Mouse (Mus musculus): ENCODE results near the gene Hoxc6. TPM values are rescaled to one million over a fixed set of nuclear protein-coding genes. Genes with fewer than 3 reads are reported as not detected.

Gene Hoxc6
- polyA plus RNA-seq, 1 experiment from 2014 or later: not detected

DNA sequence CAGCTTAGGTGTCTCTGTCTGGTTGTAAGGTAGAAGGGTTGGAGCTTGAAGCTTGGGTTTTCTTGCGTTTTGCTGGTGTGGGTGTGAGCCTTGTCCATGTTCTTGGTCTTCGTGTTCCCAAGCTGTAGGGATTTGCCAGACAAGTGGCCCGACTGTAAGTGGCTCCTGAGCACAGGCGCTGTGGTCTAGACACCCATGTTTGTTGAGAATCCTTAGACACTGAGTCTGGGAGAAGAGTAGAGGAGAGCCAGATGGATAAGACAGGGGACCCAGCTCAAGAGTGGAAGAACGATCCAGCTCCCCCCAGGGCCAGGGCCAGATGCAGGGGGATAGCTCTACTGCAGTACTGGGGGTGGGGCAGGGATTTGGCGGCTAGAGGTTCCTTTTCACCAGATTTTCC, 25.3 kb upstream of the Hoxc6 start:
- no peaks in the 10 kb centered on the region for H3K4me1 ChIP-seq
- no peak overlapping the region for H3K4me2 ChIP-seq
- no peak for ATAC-seq (ENCODE audit: low FRiP score)
- H3K4me3 ChIP-seq (replicated peaks): no peak overlapping the region
- H3K27ac ChIP-seq: no peak overlapping the region
- no peaks in the 10 kb centered on the region for H3K36me3 ChIP-seq (replicated peaks)
- peaks cover 100% of the 10 kb centered on the region for H3K27me3 ChIP-seq
- 1% methylated on average over 6 of the region's 6 CpGs for WGBS
- H3K9ac ChIP-seq: no peak overlapping the region
- no peaks in the 10 kb centered on the region for H3K9me3 ChIP-seq

DNA sequence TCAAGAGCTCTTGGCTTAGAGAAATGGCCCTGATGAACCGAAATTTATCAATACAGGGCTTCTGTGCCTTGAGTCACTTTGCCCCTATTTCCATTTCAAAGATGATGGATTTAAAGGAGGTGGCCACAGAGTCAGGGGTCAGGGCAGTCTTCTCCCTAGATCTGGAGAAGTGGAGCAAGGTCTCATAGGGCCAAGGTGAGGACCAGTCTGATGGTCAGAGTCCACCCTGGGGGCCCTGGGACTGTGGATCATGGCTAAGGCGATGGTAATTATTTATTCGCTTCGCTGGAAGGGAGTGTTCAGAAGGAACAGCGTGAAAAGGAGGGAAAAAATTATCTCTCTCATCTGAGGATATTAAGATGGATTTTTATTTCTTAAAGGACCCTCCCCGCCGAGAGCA, 23.0 kb upstream of the Hoxc6 start:
- H3K4me2 ChIP-seq: no peak overlapping the region
- 4% methylated on average over 7 of the region's 7 CpGs for WGBS

DNA sequence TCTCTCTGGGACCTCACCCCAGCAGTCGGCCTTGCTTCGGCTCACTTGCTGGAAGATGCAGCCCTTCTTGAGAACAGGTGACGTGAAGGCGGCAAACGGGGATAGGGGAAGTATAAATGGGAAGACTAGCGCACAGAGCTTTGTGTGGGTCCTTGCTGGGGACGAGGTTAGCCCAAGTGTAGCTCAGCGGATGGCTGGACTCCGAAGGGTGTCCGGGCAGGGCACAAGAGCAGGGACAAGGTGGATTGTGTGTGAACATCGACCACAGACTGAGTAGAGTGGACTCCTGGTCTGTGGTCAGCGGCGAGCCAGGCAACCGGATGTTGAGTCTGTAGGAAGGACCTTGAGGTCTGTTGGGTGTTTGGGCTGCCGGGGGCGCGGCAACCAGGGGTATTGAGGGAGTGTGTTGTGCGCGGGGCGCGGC, 22.4 kb upstream of the Hoxc6 start:
- WGBS: under 1% methylated on average over 21 of the region's 21 CpGs
- Histone ChIP-seq H3K4me3 (replicated peaks) (no peak overlapping the region), H3K27me3 (peaks cover 100% of the 10 kb centered on the region), H3K27ac (no peak overlapping the region), H3K9me3 (no peaks in the 10 kb centered on the region), H3K4me2 (no peak overlapping the region), H3K4me1 (no peaks in the 10 kb centered on the region), H3K36me3 (replicated peaks) (no peaks in the 10 kb centered on the region), H3K9ac (no peak overlapping the region)
- no peak for ATAC-seq (ENCODE audit: low FRiP score)

More for the DNA sequence above, 23.0 kb upstream of the Hoxc6 start:
- peaks cover 100% of the 10 kb centered on the region for H3K27me3 ChIP-seq
- no peak overlapping the region for H3K9ac ChIP-seq
- H3K27ac ChIP-seq: no peak overlapping the region
- ATAC-seq (ENCODE audit: low FRiP score): no peak
- no peaks in the 10 kb centered on the region for H3K4me1 ChIP-seq
- H3K4me3 ChIP-seq (replicated peaks): no peak overlapping the region
- no peaks in the 10 kb centered on the region for H3K36me3 ChIP-seq (replicated peaks)
- H3K9me3 ChIP-seq: no peaks in the 10 kb centered on the region

DNA sequence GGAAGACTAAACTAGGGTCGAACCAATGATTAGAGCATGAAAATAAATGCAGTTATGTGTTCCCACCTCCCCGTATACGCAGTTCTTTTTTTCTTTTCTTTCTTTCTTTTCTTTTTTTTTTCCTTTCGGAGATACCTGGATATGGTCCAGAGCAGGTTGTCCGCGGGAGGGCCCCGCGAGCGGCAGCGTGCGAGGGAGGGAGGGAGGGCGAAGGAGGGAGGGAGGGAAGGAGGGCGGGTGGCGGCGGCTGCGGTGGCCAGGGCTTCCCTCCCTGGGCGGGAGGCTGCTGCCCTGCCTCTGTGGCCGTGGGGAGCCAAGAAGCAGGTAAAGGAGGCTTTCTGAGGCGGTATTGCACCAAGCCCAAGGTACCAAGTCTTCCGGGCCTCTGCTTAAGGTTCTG, 21.9 kb upstream of the Hoxc6 start, which contains the start of gene Hoxc9:
Gene Hoxc9, plus strand, starts transcription at position 269 of the 400 bp plus-strand sequence.
- Histone ChIP-seq H3K4me2 (no peak within 1 kb of the TSS), H3K9ac (no peak within 1 kb of the TSS), H3K4me1 (no peaks in the 10 kb centered on the region), H3K36me3 (replicated peaks) (no peaks in the 10 kb centered on the region), H3K27ac (no peak within 1 kb of the TSS), H3K4me3 (replicated peaks) (no peak within 1 kb of the TSS), H3K9me3 (no peaks in the 10 kb centered on the region), H3K27me3 (peaks cover 100% of the 10 kb centered on the region)
- 1% methylated on average over 13 of the region's 20 CpGs for WGBS
- no peak for ATAC-seq (ENCODE audit: low FRiP score)

DNA sequence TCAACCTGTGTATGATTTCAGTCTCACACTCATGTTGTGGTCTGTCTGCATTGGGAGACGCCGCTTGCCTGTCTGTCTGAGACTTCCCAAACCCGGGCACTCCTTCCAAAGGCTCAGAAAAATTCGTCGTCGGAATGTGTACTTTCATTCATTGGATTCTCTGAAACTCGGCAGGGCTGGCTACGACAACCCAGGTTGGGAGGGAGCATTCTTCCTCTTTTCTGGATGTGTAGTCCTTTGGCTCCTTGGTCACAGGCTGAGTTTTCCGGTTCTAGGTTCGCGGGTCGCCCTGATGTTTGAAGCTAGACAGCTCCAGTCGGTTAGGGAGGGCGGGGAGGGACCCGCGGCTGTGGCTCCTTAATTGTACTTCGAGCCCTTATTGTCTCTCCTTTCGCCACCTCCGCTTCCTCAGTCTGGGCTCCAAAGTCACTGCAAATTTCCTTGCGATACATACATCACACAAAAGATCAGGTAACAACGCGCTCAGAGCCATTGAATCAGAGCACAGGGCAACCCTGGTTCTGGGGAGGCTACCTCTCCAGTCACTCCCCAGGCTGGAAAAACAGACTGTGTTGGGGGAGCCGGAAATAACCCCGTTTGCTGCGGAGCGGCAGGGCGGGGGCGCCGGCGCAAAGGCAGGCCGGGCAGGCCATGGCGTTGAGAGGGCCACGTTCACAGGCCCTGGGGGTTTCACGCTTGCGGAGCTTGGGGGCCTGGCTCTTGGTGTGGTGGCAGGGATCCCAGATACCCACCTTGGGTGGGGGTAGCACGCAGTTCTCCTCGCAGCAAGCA, 21.2 kb upstream of the Hoxc6 start:
- H3K4me1 ChIP-seq: peaks cover 5% of the 10 kb centered on the region
- no peak for ATAC-seq (ENCODE audit: low FRiP score)
- H3K36me3 ChIP-seq (replicated peaks): no peaks in the 10 kb centered on the region
- no peak overlapping the region for H3K4me3 ChIP-seq (replicated peaks)
- H3K9ac ChIP-seq: no peak overlapping the region
- no peak overlapping the region for H3K27ac ChIP-seq
- peaks cover 100% of the 10 kb centered on the region for H3K27me3 ChIP-seq
- under 1% methylated on average over 37 of the region's 37 CpGs for WGBS
- H3K4me2 ChIP-seq: no peak overlapping the region
- H3K9me3 ChIP-seq: no peaks in the 10 kb centered on the region

DNA sequence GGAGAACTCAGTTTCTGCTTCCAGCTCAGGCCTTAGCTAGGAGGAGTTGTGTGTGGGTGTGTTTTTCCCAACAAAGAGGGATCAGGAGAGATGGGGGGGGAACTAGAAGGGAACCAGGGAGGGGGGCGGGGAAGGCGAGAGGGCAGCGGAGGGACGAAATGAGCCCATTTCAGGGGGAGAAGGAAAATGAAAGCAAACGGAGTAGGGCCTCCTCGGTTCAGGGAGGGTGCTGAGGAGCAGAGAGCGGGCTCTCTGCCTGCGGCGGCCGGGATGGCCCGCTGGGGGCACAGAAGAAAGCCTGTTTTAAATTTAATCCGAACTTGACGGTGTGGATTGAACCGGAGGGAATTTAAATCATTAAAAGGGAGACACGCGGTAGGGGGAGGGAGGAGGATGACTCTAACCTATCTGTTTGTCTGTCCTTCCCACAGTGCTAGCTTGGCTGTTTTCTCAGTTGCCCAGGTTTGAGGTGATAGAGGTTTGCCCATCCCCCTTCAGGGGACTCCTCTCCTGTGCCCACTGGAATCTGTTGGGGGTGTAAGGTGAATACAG, 20.6 kb upstream of the Hoxc6 start:
- Histone ChIP-seq H3K9me3 (no peaks in the 10 kb centered on the region), H3K27me3 (peaks cover 100% of the 10 kb centered on the region), H3K4me3 (replicated peaks) (no peak overlapping the region), H3K4me2 (no peak overlapping the region), H3K9ac (no peak overlapping the region), H3K4me1 (peaks cover 8% of the 10 kb centered on the region), H3K27ac (no peak overlapping the region), H3K36me3 (replicated peaks) (no peaks in the 10 kb centered on the region)
- WGBS: 1% methylated on average over 16 of the region's 16 CpGs
- no peak for ATAC-seq (ENCODE audit: low FRiP score)

DNA sequence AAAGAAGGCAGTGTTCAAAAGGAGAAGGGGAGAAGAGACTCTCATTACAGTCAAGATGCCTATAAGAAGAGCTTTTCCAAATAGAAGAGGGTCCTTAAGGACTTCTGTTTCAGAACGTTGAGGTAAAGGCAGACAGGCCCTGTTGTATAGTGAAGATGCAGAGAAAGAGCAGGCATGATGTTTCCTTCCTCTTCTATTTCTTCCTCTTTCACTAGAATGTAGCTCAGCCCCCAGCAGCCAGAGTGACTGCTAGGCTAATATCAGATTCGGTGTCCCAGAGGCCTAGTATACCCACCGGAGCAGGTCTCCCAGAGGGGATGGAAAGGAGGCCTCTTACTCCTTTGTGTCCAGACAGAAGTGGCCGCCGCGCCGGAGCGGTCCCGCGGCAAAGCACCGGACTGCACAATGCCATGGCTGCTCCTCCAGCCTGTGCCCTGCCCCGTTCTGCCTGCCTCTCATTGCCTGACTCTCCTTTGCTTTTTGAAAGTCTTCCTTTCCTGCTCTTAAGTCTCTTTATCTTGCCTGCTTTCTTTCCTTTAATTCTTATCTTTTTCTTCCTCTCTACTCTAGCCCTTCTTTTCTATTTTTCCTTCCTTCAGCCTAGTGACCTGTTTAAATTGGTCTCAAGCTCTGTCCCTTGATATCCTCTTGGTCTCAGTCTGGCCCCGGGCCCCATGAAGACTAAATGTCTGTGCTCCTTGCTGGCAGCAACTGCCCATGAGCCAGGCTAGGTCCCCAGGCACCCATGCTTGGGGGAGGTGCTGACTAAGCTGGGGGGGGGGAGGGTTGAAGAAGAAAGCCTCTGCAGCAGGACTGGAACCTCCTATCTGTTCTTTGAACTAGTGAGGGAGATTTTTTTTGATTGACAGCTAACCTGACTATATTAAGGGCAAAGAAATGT, 19.2 kb upstream of the Hoxc6 start:
- no peaks in the 10 kb centered on the region for H3K9me3 ChIP-seq
- peaks cover 100% of the 10 kb centered on the region for H3K27me3 ChIP-seq
- H3K9ac ChIP-seq: no peak overlapping the region
- no peak overlapping the region for H3K4me2 ChIP-seq
- peaks cover 8% of the 10 kb centered on the region for H3K4me1 ChIP-seq
- no peak overlapping the region for H3K4me3 ChIP-seq (replicated peaks)
- no peaks in the 10 kb centered on the region for H3K36me3 ChIP-seq (replicated peaks)
- 2% methylated on average over 13 of the region's 13 CpGs for WGBS
- ATAC-seq (ENCODE audit: low FRiP score): no peak
- no peak overlapping the region for H3K27ac ChIP-seq

DNA sequence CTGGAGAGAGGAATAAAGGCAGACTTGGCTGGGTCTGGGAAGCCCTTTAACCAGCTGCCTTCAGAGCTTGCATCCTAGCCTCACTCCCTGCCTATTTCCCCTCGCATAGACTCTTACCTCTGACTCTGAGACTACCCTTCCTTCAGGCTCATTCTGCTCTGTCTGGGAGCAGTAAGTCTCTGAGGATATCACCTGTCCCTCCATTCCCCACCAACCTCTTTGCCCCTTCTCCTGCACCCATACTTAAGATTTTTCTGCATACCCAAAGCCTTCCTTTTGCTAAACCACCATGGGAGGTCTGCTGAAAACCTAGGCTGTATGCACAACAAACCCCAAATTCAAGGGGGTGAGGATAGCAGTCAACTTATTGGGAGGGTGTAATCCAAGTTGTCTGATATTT, 18.1 kb upstream of the Hoxc6 start:
- H3K4me1 ChIP-seq: peaks cover 8% of the 10 kb centered on the region
- 0% methylated on average over 1 of the region's 1 CpGs for WGBS
- no peaks in the 10 kb centered on the region for H3K9me3 ChIP-seq
- no peaks in the 10 kb centered on the region for H3K36me3 ChIP-seq (replicated peaks)
- H3K4me2 ChIP-seq: no peak overlapping the region
- peaks cover 100% of the 10 kb centered on the region for H3K27me3 ChIP-seq
- no peak overlapping the region for H3K4me3 ChIP-seq (replicated peaks)
- no peak overlapping the region for H3K27ac ChIP-seq
- ATAC-seq (ENCODE audit: low FRiP score): no peak
- no peak overlapping the region for H3K9ac ChIP-seq

DNA sequence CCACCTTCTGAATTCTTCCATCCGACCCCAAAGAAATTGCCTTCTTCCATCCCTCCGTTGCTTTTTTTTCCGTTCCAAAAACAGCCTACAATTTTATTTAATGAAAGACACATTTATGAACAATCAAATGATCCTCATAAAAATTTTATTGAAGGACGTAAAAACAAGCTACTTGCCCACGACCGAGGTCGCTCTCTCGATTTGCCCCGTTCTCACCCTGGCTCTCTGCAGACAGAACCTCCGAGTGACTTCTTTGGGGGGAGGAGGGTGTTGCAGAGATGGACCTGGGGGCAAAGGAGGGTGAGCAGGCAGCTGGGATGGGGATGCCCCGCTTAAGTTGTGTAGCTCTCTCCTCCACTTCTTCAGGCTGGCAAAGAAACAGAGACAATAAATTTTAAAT, 17.7 kb upstream of the Hoxc6 start:
- Histone ChIP-seq H3K4me1 (peaks cover 8% of the 10 kb centered on the region), H3K27ac (no peak overlapping the region), H3K9me3 (no peaks in the 10 kb centered on the region), H3K4me3 (replicated peaks) (no peak overlapping the region), H3K27me3 (peaks cover 100% of the 10 kb centered on the region), H3K4me2 (no peak overlapping the region), H3K36me3 (replicated peaks) (no peaks in the 10 kb centered on the region), H3K9ac (no peak overlapping the region)
- ATAC-seq (ENCODE audit: low FRiP score): no peak
- 3% methylated on average over 11 of the region's 11 CpGs for WGBS

DNA sequence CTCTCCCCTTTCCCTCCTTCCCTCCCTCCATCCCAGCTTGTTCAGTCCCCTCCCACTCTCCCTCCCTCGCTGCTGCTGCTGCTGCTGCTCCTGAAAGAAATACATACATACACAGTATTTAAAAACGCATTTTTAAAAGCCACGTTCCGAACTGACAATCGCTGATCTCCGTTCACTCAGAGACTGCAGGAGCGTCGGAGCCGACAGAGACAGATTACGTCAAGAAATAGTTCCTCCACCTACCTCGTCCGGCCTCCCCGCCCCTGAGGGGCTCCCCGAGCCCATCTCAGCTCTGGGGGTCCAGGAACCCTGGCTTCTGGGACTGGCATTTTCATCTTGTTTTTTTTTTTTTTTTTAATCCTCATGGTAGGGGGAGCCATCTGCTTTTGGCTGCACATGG, 17.1 kb upstream of the Hoxc6 start:
- H3K4me1 ChIP-seq: peaks cover 8% of the 10 kb centered on the region
- no peak for ATAC-seq (ENCODE audit: low FRiP score)
- no peaks in the 10 kb centered on the region for H3K9me3 ChIP-seq
- under 1% methylated on average over 14 of the region's 14 CpGs for WGBS
- peaks cover 100% of the 10 kb centered on the region for H3K27me3 ChIP-seq
- H3K4me2 ChIP-seq: peak overlapping the region; percentile 30
- H3K9ac ChIP-seq: no peak overlapping the region
- H3K27ac ChIP-seq: no peak overlapping the region
- no peaks in the 10 kb centered on the region for H3K36me3 ChIP-seq (replicated peaks)
- H3K4me3 ChIP-seq (replicated peaks): peak overlapping the region; percentile 27; the same call in 1 of the 2 replicates

DNA sequence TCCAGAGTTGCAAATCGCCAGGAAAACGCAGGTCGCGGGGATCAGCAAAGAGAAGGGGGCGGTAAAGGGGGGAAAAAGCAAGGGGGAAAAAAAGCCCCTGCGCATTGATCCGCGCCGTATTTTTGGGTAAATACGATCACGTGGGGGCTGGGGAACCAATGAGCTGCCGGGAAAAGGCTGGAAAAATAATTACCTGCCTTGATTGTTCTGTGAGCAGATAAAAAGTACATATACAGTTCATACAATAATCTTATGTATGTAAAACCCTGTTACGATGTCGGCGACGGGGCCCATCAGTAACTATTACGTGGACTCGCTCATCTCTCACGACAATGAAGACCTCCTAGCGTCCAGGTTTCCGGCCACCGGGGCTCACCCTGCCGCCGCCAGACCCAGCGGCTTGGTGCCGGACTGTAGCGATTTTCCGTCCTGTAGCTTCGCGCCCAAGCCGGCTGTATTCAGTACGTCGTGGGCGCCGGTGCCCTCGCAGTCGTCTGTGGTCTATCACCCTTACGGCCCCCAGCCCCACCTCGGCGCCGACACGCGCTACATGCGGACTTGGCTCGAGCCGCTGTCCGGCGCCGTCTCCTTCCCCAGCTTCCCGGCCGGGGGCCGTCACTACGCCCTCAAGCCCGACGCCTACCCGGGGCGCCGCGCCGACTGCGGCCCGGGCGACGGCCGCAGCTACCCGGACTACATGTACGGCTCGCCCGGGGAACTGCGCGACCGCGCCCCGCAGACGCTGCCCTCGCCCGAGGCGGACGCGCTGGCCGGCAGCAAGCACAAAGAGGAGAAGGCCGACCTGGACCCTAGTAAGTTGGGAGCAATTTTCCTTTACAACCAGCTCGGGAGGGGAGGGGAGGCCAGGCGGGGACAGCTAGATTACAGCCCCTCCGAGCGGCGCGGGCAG, 16.4 kb upstream of the Hoxc6 start:
- no peak overlapping the region for H3K27ac ChIP-seq
- H3K4me3 ChIP-seq (replicated peaks): peak overlapping the region; percentile 27
- H3K4me1 ChIP-seq: peaks cover 8% of the 10 kb centered on the region
- H3K9ac ChIP-seq: no peak overlapping the region
- H3K27me3 ChIP-seq: peaks cover 100% of the 10 kb centered on the region
- no peak for ATAC-seq (ENCODE audit: low FRiP score)
- no peaks in the 10 kb centered on the region for H3K36me3 ChIP-seq (replicated peaks)
- WGBS: under 1% methylated on average over 88 of the region's 88 CpGs
- H3K4me2 ChIP-seq: peak overlapping the region; percentile 30
- H3K9me3 ChIP-seq: no peaks in the 10 kb centered on the region
